Mouse (Mus musculus) spleen, postnatal 4 days (tissue): ENCODE results near the gene Scd1.
"Not testable (repeated sequence)": the region's sequence is repeated elsewhere in the genome, so short reads cannot be mapped to it uniquely, and the experiment has no call there.

Experiments used
- DNase-seq, 2 experiments: peaks; one replicate each; pipeline ENCODE4 v3.0.0; 2022; ENCODE audit warnings: low spot score in 2 of 2

The Scd1 gene

GRCm38 (mm10) chr19:44400076-44400475 lies 7.6 kb downstream of the Scd1 start:
- no peak for DNase-seq

- DNase-seq, result no peak
Observed at GRCm38 (mm10) chr19:44396742-44397141, 10.9 kb downstream of the Scd1 start.

- DNase-seq, result no peak
Observed at GRCm38 (mm10) chr19:44394972-44395371, 12.7 kb downstream of the Scd1 start.

GRCm38 (mm10) chr19:44393962-44394422 lies 13.7 kb downstream of the Scd1 start:
- DNase-seq, result no peak

GRCm38 (mm10) chr19:44392339-44393009 lies 15.2 kb downstream of the Scd1 start:
- no peak for DNase-seq

GRCm38 (mm10) chr19:44391856-44392255 lies 15.8 kb downstream of the Scd1 start:
- no peak for DNase-seq

GRCm38 (mm10) chr19:44389507-44389906 lies 18.2 kb downstream of the Scd1 start:
- peak in 1 of 2 experiments; percentile 41 for DNase-seq

- DNase-seq, result peak; percentile 96 to 98
Observed at GRCm38 (mm10) chr19:44388475-44389428, 18.9 kb downstream of the Scd1 start.

- DNase-seq, result no peak
Observed at GRCm38 (mm10) chr19:44387746-44388474, 19.8 kb downstream of the Scd1 start.

GRCm38 (mm10) chr19:44387089-44387671 lies 20.5 kb downstream of the Scd1 start:
- DNase-seq, result no peak

- no peak for DNase-seq
Observed at GRCm38 (mm10) chr19:44385887-44386498, 21.7 kb downstream of the Scd1 start.

- no peak for DNase-seq
Observed at GRCm38 (mm10) chr19:44382682-44383321, 24.9 kb downstream of the Scd1 start.

- no peak for DNase-seq
Observed at GRCm38 (mm10) chr19:44380065-44380464, 27.6 kb downstream of the Scd1 start.

GRCm38 (mm10) chr19:44379090-44379489 lies 28.6 kb downstream of the Scd1 start:
- DNase-seq, result no peak

- DNase-seq, result peak; percentile 44 to 73
Observed at GRCm38 (mm10) chr19:44377629-44378375, 29.9 kb downstream of the Scd1 start.

GRCm38 (mm10) chr19:44376511-44376951 lies 31.1 kb downstream of the Scd1 start:
- DNase-seq, result peak; percentile 66 to 71

- peak; percentile 82 to 93 for DNase-seq
Observed at GRCm38 (mm10) chr19:44372969-44373368, 34.7 kb downstream of the Scd1 start.

GRCm38 (mm10) chr19:44370231-44370630 lies 37.4 kb downstream of the Scd1 start:
- no peak for DNase-seq

- no peak for DNase-seq
Observed at GRCm38 (mm10) chr19:44369371-44369770, 38.3 kb downstream of the Scd1 start.

- DNase-seq, result not testable (repeated sequence)
Observed at GRCm38 (mm10) chr19:44367076-44367475, 40.6 kb downstream of the Scd1 start.
